Mouse (Mus musculus): ENCODE measurements at regions not wholly inside any gene's neighbourhood (a gene's known extent, or its start where the extent isn't known, plus 50 kb on each side); places are given as distances from the start of the nearest gene placed in this dataset.
A peak's percentile ranks its signal among the peaks of the same experiment; 100 is the strongest.

- DNase-seq (ENCODE audit: low spot score) (no peak), ATAC-seq (ENCODE audit: insufficient read depth, low FRiP score, low TSS enrichment) (no peak)
- Histone ChIP-seq H3K4me1 (ENCODE audit: control insufficient read depth, insufficient read depth, low read length) (no peaks in the 10 kb centered on the region), H3K27me3 (ENCODE audit: control insufficient read depth, insufficient read depth, low read length) (no peaks in the 10 kb centered on the region), H3K9me3 (ENCODE audit: control insufficient read depth, low read length) (no peaks in the 10 kb centered on the region), H3K27ac (ENCODE audit: low read depth, low read length) (no peak overlapping the region), H3K9ac (ENCODE audit: low read length) (no peak overlapping the region), H3K4me2 (ENCODE audit: low read depth) (no peak overlapping the region), H3K4me3 (ENCODE audit: low read depth, low read length) (no peak overlapping the region), H3K36me3 (ENCODE audit: control insufficient read depth, insufficient read depth, low read length) (no peaks in the 10 kb centered on the region)
- WGBS, result 60% methylated on average over 9 of the region's 9 CpGs
Observed at GRCm38 (mm10) chr6:144867333-144867732, 85.6 kb upstream of the Sox5 start.

DNA sequence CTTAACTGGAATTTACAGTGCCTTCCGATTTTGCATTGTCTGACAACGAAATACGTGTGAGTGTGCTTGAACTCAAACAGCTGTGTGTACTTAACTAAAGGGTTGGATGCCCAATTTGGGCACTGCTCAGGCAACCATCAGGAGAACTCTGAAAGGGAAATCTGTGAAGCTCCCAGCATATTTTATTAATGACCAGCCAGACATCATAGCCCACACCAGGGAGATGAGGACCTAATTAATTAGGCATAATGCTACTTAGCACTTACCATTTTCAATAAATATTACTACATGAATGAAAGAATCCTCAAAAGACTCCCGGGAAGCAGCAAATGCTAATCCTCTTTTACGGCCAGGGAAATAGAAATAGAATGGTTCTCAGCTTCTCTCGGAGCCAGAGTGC, 82.2 kb upstream of the Sox5 start:
- no peak overlapping the region for H3K27ac ChIP-seq (ENCODE audit: low read depth, low read length)
- no peaks in the 10 kb centered on the region for H3K36me3 ChIP-seq (ENCODE audit: control insufficient read depth, insufficient read depth, low read length)
- DNase-seq (ENCODE audit: low spot score) (no peak), ATAC-seq (ENCODE audit: insufficient read depth, low FRiP score, low TSS enrichment) (no peak)
- no peaks in the 10 kb centered on the region for H3K4me1 ChIP-seq (ENCODE audit: control insufficient read depth, insufficient read depth, low read length)
- H3K4me3 ChIP-seq (ENCODE audit: low read depth, low read length), result no peak overlapping the region
- H3K9me3 ChIP-seq (ENCODE audit: control insufficient read depth, low read length), result no peaks in the 10 kb centered on the region
- WGBS, result 83% methylated on average over 6 of the region's 6 CpGs
- H3K9ac ChIP-seq (ENCODE audit: low read length), result no peak overlapping the region
- no peak overlapping the region for H3K4me2 ChIP-seq (ENCODE audit: low read depth)
- no peaks in the 10 kb centered on the region for H3K27me3 ChIP-seq (ENCODE audit: control insufficient read depth, insufficient read depth, low read length)

DNA sequence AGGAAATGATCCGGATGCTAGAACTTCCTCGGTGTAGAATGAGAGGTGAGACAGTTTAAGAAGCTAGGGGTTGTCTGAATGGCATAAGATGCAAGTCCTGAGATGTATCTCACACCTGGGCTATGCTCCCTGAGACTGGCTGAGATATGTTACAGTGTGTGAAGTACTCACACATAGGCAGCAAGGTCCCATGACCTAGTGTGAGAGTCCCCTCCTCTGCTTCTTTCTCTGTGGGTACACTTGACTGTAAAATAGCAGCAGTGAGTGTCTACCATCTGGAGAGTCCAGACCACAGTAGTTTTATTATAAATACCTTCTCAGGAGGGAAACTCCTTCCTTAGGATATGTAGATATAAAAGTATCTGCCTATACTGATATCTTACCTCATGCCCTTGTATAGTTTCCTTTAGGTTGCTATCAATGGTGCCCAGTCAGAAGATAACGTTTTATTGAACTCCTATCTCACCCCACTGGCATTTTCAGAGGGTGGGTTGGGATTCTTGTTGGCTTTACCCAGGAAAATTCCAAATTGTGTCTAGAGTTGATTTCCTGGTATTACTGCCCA, 81.7 kb upstream of the Sox5 start:
- Histone ChIP-seq H3K4me1 (ENCODE audit: control insufficient read depth, insufficient read depth, low read length) (no peaks in the 10 kb centered on the region), H3K27me3 (ENCODE audit: control insufficient read depth, insufficient read depth, low read length) (no peaks in the 10 kb centered on the region), H3K36me3 (ENCODE audit: control insufficient read depth, insufficient read depth, low read length) (no peaks in the 10 kb centered on the region), H3K9me3 (ENCODE audit: control insufficient read depth, low read length) (no peaks in the 10 kb centered on the region), H3K9ac (ENCODE audit: low read length) (no peak overlapping the region), H3K4me2 (ENCODE audit: low read depth) (no peak overlapping the region), H3K4me3 (ENCODE audit: low read depth, low read length) (no peak overlapping the region), H3K27ac (ENCODE audit: low read depth, low read length) (no peak overlapping the region)
- no peak for DNase-seq (ENCODE audit: low spot score)
- 88% methylated on average over 3 of the region's 3 CpGs for WGBS
- ATAC-seq (ENCODE audit: insufficient read depth, low FRiP score, low TSS enrichment), result no peak

DNA sequence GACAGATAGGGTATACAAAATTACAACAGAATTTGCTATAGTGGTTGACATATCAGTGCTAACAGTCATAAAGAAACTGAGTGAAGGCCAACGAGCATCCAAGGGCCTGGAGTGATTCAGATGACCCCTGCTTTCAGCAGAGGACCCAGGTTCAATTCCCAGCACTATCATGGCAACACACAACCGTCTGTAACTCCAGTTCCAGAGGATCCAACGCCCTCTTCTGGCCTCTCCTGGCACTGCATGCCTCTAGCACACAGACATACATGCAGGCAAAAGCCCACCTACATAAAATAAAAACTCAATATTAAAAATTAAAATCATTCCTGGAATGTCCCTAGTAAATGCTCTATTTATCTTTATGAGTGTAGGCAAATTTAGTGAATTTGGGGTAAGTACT, 59.7 kb upstream of the Sox5 start:
- H3K9me3 ChIP-seq (ENCODE audit: control insufficient read depth, low read length), result no peaks in the 10 kb centered on the region
- H3K4me2 ChIP-seq (ENCODE audit: low read depth), result no peak overlapping the region
- no peaks in the 10 kb centered on the region for H3K27me3 ChIP-seq (ENCODE audit: control insufficient read depth, insufficient read depth, low read length)
- DNase-seq (ENCODE audit: low spot score), result no peak
- no peak overlapping the region for H3K9ac ChIP-seq (ENCODE audit: low read length)
- no peak for ATAC-seq (ENCODE audit: insufficient read depth, low FRiP score, low TSS enrichment)
- H3K4me1 ChIP-seq (ENCODE audit: control insufficient read depth, insufficient read depth, low read length), result no peaks in the 10 kb centered on the region
- 74% methylated on average over 3 of the region's 3 CpGs for WGBS
- no peak overlapping the region for H3K4me3 ChIP-seq (ENCODE audit: low read depth, low read length)
- H3K36me3 ChIP-seq (ENCODE audit: control insufficient read depth, insufficient read depth, low read length), result no peaks in the 10 kb centered on the region
- no peak overlapping the region for H3K27ac ChIP-seq (ENCODE audit: low read depth, low read length)

GRCm38 (mm10) chr6:144839383-144839782, 57.6 kb upstream of the Sox5 start:
- no peak overlapping the region for H3K4me2 ChIP-seq (ENCODE audit: low read depth)
- H3K4me3 ChIP-seq (ENCODE audit: low read depth, low read length), result no peak overlapping the region
- no peak overlapping the region for H3K27ac ChIP-seq (ENCODE audit: low read depth, low read length)
- DNase-seq (ENCODE audit: low spot score), result no peak
- H3K9me3 ChIP-seq (ENCODE audit: control insufficient read depth, low read length), result no peaks in the 10 kb centered on the region
- no peaks in the 10 kb centered on the region for H3K4me1 ChIP-seq (ENCODE audit: control insufficient read depth, insufficient read depth, low read length)
- H3K27me3 ChIP-seq (ENCODE audit: control insufficient read depth, insufficient read depth, low read length), result no peaks in the 10 kb centered on the region
- no peaks in the 10 kb centered on the region for H3K36me3 ChIP-seq (ENCODE audit: control insufficient read depth, insufficient read depth, low read length)
- no peak for ATAC-seq (ENCODE audit: insufficient read depth, low FRiP score, low TSS enrichment)
- H3K9ac ChIP-seq (ENCODE audit: low read length), result no peak overlapping the region
- 97% methylated on average over 1 of the region's 1 CpGs for WGBS

GRCm38 (mm10) chr6:144834323-144835183, 52.8 kb upstream of the Sox5 start:
- peak; percentile 70 for DNase-seq (ENCODE audit: low spot score)
- peak; percentile 48; the same call in 1 of the 2 replicates for ATAC-seq (ENCODE audit: insufficient read depth, low FRiP score, low TSS enrichment)
- H3K4me2 ChIP-seq (ENCODE audit: low read depth), result peak overlapping the region; percentile 5; the same call in 1 of the 2 replicates
- no peaks in the 10 kb centered on the region for H3K27me3 ChIP-seq (ENCODE audit: control insufficient read depth, insufficient read depth, low read length)
- H3K9me3 ChIP-seq (ENCODE audit: control insufficient read depth, low read length), result no peaks in the 10 kb centered on the region
- H3K27ac ChIP-seq (ENCODE audit: low read depth, low read length), result no peak overlapping the region
- WGBS, result 24% methylated on average over 19 of the region's 19 CpGs
- no peak overlapping the region for H3K9ac ChIP-seq (ENCODE audit: low read length)
- no peaks in the 10 kb centered on the region for H3K4me1 ChIP-seq (ENCODE audit: control insufficient read depth, insufficient read depth, low read length)
- no peaks in the 10 kb centered on the region for H3K36me3 ChIP-seq (ENCODE audit: control insufficient read depth, insufficient read depth, low read length)
- no peak overlapping the region for H3K4me3 ChIP-seq (ENCODE audit: low read depth, low read length)
